Mouse (Mus musculus): ENCODE data around the gene Urah. TPM values are rescaled to one million over a fixed set of nuclear protein-coding genes. Genes with fewer than 3 reads are reported as not detected.

Gene Urah
- polyA plus RNA-seq, 1 experiment from 2014 or later: 316 TPM

- peak; percentile 66 for ATAC-seq
These were observed 45.6 kb downstream of the Urah start for GRCm38 (mm10) chr7:140880419-140880818.

DNA sequence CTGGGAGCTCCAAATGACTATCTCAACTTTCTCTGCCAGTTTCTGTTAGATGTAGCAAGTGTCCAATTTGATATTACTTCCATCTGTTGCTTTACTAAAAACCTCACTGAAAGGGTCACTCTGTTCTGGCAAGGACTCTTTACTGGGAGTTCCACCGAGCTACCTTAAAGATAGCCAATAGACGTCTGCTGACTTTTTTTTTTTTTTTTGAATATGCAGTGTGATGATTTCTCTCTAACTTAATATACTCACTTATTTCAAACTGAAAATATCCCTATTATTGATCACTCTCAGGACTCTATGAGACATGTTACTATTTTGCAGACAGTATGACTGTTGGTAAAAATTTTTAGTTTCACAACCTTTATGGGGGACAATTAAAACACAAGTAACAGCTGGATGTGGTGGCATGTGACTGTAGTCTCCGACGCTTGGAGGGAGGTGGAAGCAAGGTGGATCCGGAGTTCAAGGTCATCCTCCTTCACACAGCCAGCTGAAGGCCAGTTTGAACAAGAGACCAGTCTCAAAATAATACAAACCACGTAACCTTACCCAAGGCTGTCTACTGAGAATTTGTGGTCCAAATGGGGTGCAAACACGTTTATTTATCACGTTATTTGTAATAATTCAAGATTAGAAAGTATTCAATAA is 46.2 kb downstream of the Urah start:
- H3K36me3 ChIP-seq (replicated peaks; ENCODE audit: insufficient read depth, low read length): peaks cover 19% of the 10 kb centered on the region
- no peak for TF ChIP-seq CTCF (IDR thresholded peaks at IDR 0.05; ENCODE audit: low read depth)

More at GRCm38 (mm10) chr7:140880419-140880818, 45.6 kb downstream of the Urah start:
- peaks cover 22% of the 10 kb centered on the region for H3K4me1 ChIP-seq (ENCODE audit: insufficient read depth)
- H3K4me3 ChIP-seq (ENCODE audit: low read depth, low read length): peak overlapping the region; percentile 88; the same call in 1 of the 2 replicates
- peaks cover 17% of the 10 kb centered on the region for H3K36me3 ChIP-seq (replicated peaks; ENCODE audit: insufficient read depth, low read length)
- peak overlapping the region; percentile 89 for H3K4me2 ChIP-seq (ENCODE audit: low read depth, low read length)
- no peaks in the 10 kb centered on the region for H3K27me3 ChIP-seq (ENCODE audit: insufficient read depth, low read length)
- DNase-seq: peak; percentile 46
- H3K9me3 ChIP-seq (ENCODE audit: low read length): no peaks in the 10 kb centered on the region
- TF ChIP-seq CTCF (IDR thresholded peaks at IDR 0.05; ENCODE audit: low read depth): no peak
- peak; percentile 74 for TF ChIP-seq EP300 (IDR thresholded peaks at IDR 0.05; ENCODE audit: low read depth)
- H3K27ac ChIP-seq (ENCODE audit: low read depth): peak overlapping the region; percentile 93
- 28% methylated on average over 3 of the region's 3 CpGs for WGBS (ENCODE audit: insufficient replicate concordance)
- H3K9ac ChIP-seq (replicated peaks): peak overlapping the region; percentile 90; the same call in 1 of the 2 replicates

GRCm38 (mm10) chr7:140881696-140882468 is 47.1 kb downstream of the Urah start, which contains the start of the genes Psmd13 and Sirt3:
TSS of gene Psmd13 (plus strand) at chr7:140881968.
TSS of gene Sirt3 (minus strand) at chr7:140882309.
- Histone ChIP-seq H3K27me3 (ENCODE audit: insufficient read depth, low read length) (no peaks in the 10 kb centered on the region), H3K4me3 (ENCODE audit: low read depth, low read length) (peak within 1 kb of the TSS; percentile 88), H3K4me2 (ENCODE audit: low read depth, low read length) (peak within 1 kb of the TSS; percentile 89), H3K36me3 (replicated peaks; ENCODE audit: insufficient read depth, low read length) (peaks cover 27% of the 10 kb centered on the region), H3K9me3 (ENCODE audit: low read length) (no peaks in the 10 kb centered on the region), H3K9ac (replicated peaks) (peak within 1 kb of the TSS; percentile 90), H3K27ac (ENCODE audit: low read depth) (peak within 1 kb of the TSS; percentile 93), H3K4me1 (ENCODE audit: insufficient read depth) (peaks cover 22% of the 10 kb centered on the region)
- peak; percentile 95 for DNase-seq
- no peak for TF ChIP-seq CTCF (IDR thresholded peaks at IDR 0.05; ENCODE audit: low read depth)
- no peak for TF ChIP-seq EP300 (IDR thresholded peaks at IDR 0.05; ENCODE audit: low read depth)
- peak; percentile 88 for ATAC-seq
- WGBS (ENCODE audit: insufficient replicate concordance): 2% methylated on average over 59 of the region's 59 CpGs

More for the DNA sequence above, 46.2 kb downstream of the Urah start:
- Histone ChIP-seq H3K27me3 (ENCODE audit: insufficient read depth, low read length) (no peaks in the 10 kb centered on the region), H3K9ac (replicated peaks) (peak overlapping the region; percentile 90), H3K27ac (ENCODE audit: low read depth) (peak overlapping the region; percentile 93), H3K4me1 (ENCODE audit: insufficient read depth) (peaks cover 22% of the 10 kb centered on the region), H3K9me3 (ENCODE audit: low read length) (no peaks in the 10 kb centered on the region), H3K4me2 (ENCODE audit: low read depth, low read length) (peak overlapping the region; percentile 89), H3K4me3 (ENCODE audit: low read depth, low read length) (peak overlapping the region; percentile 88)
- ATAC-seq: peak; percentile 9; the same call in 1 of the 2 replicates
- WGBS (ENCODE audit: insufficient replicate concordance): 2% methylated on average over 8 of the region's 8 CpGs
- no peak for DNase-seq

- H3K9ac ChIP-seq (replicated peaks): peak overlapping the region; percentile 90
- peaks cover 22% of the 10 kb centered on the region for H3K4me1 ChIP-seq (ENCODE audit: insufficient read depth)
- ATAC-seq (peak; percentile 8), DNase-seq (no peak)
- no peaks in the 10 kb centered on the region for H3K27me3 ChIP-seq (ENCODE audit: insufficient read depth, low read length)
- H3K36me3 ChIP-seq (replicated peaks; ENCODE audit: insufficient read depth, low read length): peaks cover 26% of the 10 kb centered on the region
- peak overlapping the region; percentile 89 for H3K4me2 ChIP-seq (ENCODE audit: low read depth, low read length)
- peak overlapping the region; percentile 93 for H3K27ac ChIP-seq (ENCODE audit: low read depth)
- H3K4me3 ChIP-seq (ENCODE audit: low read depth, low read length): peak overlapping the region; percentile 88
- WGBS (ENCODE audit: insufficient replicate concordance): 3% methylated on average over 12 of the region's 12 CpGs
- TF ChIP-seq EP300 (IDR thresholded peaks at IDR 0.05; ENCODE audit: low read depth): no peak
- no peak for TF ChIP-seq CTCF (IDR thresholded peaks at IDR 0.05; ENCODE audit: low read depth)
- no peaks in the 10 kb centered on the region for H3K9me3 ChIP-seq (ENCODE audit: low read length)
These were observed 47.6 kb downstream of the Urah start for GRCm38 (mm10) chr7:140882469-140882803.

Other genes starting within 250 kb of the Urah start
- gene Olfr46, start 233.7 kb upstream of the Urah start, polyA plus RNA-seq (2015; fragmentation: Nextera tagmentation; extraction: Ambion mirVana): not detected in 2 replicates
- gene Olfr61, start 206.0 kb upstream of the Urah start, polyA plus RNA-seq (2015; fragmentation: Nextera tagmentation; extraction: Ambion mirVana): not detected in 2 replicates
- gene Olfr53, start 188.6 kb upstream of the Urah start, polyA plus RNA-seq (2015; fragmentation: Nextera tagmentation; extraction: Ambion mirVana): not detected in 2 replicates
- not detected in 2 replicates for gene Olfr539, start 175.1 kb upstream of the Urah start, polyA plus RNA-seq (2015; fragmentation: Nextera tagmentation; extraction: Ambion mirVana)
- not detected in 2 replicates for gene Olfr45, start 153.1 kb upstream of the Urah start, polyA plus RNA-seq (2015; fragmentation: Nextera tagmentation; extraction: Ambion mirVana)
- gene Olfr541, start 137.8 kb upstream of the Urah start, polyA plus RNA-seq (2015; fragmentation: Nextera tagmentation; extraction: Ambion mirVana): not detected in 2 replicates
- gene Cyp2e1, start 71.3 kb upstream of the Urah start, polyA plus RNA-seq (2015; fragmentation: Nextera tagmentation; extraction: Ambion mirVana): 556 and 629 TPM in 2 replicates
- gene Syce1, start 47.2 kb upstream of the Urah start, polyA plus RNA-seq (2015; fragmentation: Nextera tagmentation; extraction: Ambion mirVana): not detected in 2 replicates
- 0.14 and 0.21 TPM in 2 replicates for gene Zfp941, start 12.8 kb upstream of the Urah start, polyA plus RNA-seq (2015; fragmentation: Nextera tagmentation; extraction: Ambion mirVana)
- gene Scgb1c1, start 10.5 kb downstream of the Urah start, polyA plus RNA-seq (2015; fragmentation: Nextera tagmentation; extraction: Ambion mirVana): not detected in 2 replicates
- not detected in 2 replicates for gene Odf3, start 12.8 kb downstream of the Urah start, polyA plus RNA-seq (2015; fragmentation: Nextera tagmentation; extraction: Ambion mirVana)
- gene Gm45785, start 21.3 kb downstream of the Urah start, polyA plus RNA-seq (2015; fragmentation: Nextera tagmentation; extraction: Ambion mirVana): not detected in 2 replicates
- gene Ric8a, start 21.9 kb downstream of the Urah start, polyA plus RNA-seq (2015; fragmentation: Nextera tagmentation; extraction: Ambion mirVana): 15.9 and 17.1 TPM in 2 replicates
- gene Bet1l, start 22.6 kb downstream of the Urah start, polyA plus RNA-seq (2015; fragmentation: Nextera tagmentation; extraction: Ambion mirVana): 30.7 and 35.9 TPM in 2 replicates
- gene Psmd13, start 47.0 kb downstream of the Urah start, polyA plus RNA-seq (2015; fragmentation: Nextera tagmentation; extraction: Ambion mirVana): 106 and 112 TPM in 2 replicates
- 66.2 and 66.9 TPM in 2 replicates for gene Sirt3, start 47.3 kb downstream of the Urah start, polyA plus RNA-seq (2015; fragmentation: Nextera tagmentation; extraction: Ambion mirVana)
- 1.2 and 12.7 TPM in 2 replicates for gene Cox8b, start 65.4 kb downstream of the Urah start, polyA plus RNA-seq (2015; fragmentation: Nextera tagmentation; extraction: Ambion mirVana)
- 16.7 and 18.8 TPM in 2 replicates for gene Nlrp6, start 85.9 kb downstream of the Urah start, polyA plus RNA-seq (2015; fragmentation: Nextera tagmentation; extraction: Ambion mirVana)
- 5.5 and 6.3 TPM in 2 replicates for gene Pgghg, start 106.4 kb downstream of the Urah start, polyA plus RNA-seq (2015; fragmentation: Nextera tagmentation; extraction: Ambion mirVana)
- gene Ifitm5, start 115.3 kb downstream of the Urah start, polyA plus RNA-seq (2015; fragmentation: Nextera tagmentation; extraction: Ambion mirVana): 0.41 and 0.48 TPM in 2 replicates
- 0.59 TPM in 1 of 2 replicates, not detected in the other for gene Gm45717, start 120.9 kb downstream of the Urah start, polyA plus RNA-seq (2015; fragmentation: Nextera tagmentation; extraction: Ambion mirVana)
- gene Ifitm2, start 121.0 kb downstream of the Urah start, polyA plus RNA-seq (2015; fragmentation: Nextera tagmentation; extraction: Ambion mirVana): 798 and 816 TPM in 2 replicates
- gene Ifitm1, start 132.2 kb downstream of the Urah start, polyA plus RNA-seq (2015; fragmentation: Nextera tagmentation; extraction: Ambion mirVana): 33.4 and 38.6 TPM in 2 replicates
- 295 and 298 TPM in 2 replicates for gene Ifitm3, start 175.8 kb downstream of the Urah start, polyA plus RNA-seq (2015; fragmentation: Nextera tagmentation; extraction: Ambion mirVana)
- 53.6 and 54.4 TPM in 2 replicates for gene Ifitm6, start 182.9 kb downstream of the Urah start, polyA plus RNA-seq (2015; fragmentation: Nextera tagmentation; extraction: Ambion mirVana)
- gene Gm17387, start 194.1 kb downstream of the Urah start, polyA plus RNA-seq (2015; fragmentation: Nextera tagmentation; extraction: Ambion mirVana): not detected in 2 replicates
- gene B4galnt4, start 226.1 kb downstream of the Urah start, polyA plus RNA-seq (2015; fragmentation: Nextera tagmentation; extraction: Ambion mirVana): 0.15 and 0.34 TPM in 2 replicates
- gene Pkp3, start 243.2 kb downstream of the Urah start, polyA plus RNA-seq (2015; fragmentation: Nextera tagmentation; extraction: Ambion mirVana): 1.4 and 1.5 TPM in 2 replicates

Measured in liver, postnatal 0 days (tissue).